Comparison of ENCODE assay signal across 15 mouse cellular contexts in genomic region chr4:63963410-63963809, GRCm38 (mm10).
"Had no signal": no experiment of that assay in that cellular context is flagged by ENCODE, and none has a peak within 500 bp of the region (broad histone marks: within the 10 kb centered on the region; RNA-seq: fewer than 3 reads in every experiment).

No protein-coding gene starts in this region.

- H3K9ac ChIP-seq: limb, embryonic 15.5 days; liver, embryonic 12.5 days; lung, embryonic 15.5 days; midbrain, embryonic 15.5 days; neural tube, embryonic 12.5 days; stomach, embryonic 15.5 days had no signal

- H3K27ac ChIP-seq: left cerebral cortex, adult 2 months; limb, embryonic 15.5 days; liver, embryonic 12.5 days; lung, embryonic 15.5 days; midbrain, embryonic 15.5 days; neural tube, embryonic 12.5 days; stomach, embryonic 15.5 days had no signal

- H3K4me3 ChIP-seq: left cerebral cortex, adult 2 months; limb, embryonic 15.5 days; liver, embryonic 12.5 days; lung, embryonic 15.5 days; midbrain, embryonic 15.5 days; neural tube, embryonic 12.5 days; stomach, embryonic 15.5 days had no signal

- H3K36me3 ChIP-seq: liver, embryonic 12.5 days; lung, embryonic 15.5 days; midbrain, embryonic 15.5 days; neural tube, embryonic 12.5 days; stomach, embryonic 15.5 days had no signal

- H3K4me1 ChIP-seq: liver, embryonic 12.5 days; midbrain, embryonic 15.5 days; neural tube, embryonic 12.5 days had no signal

- H3K4me2 ChIP-seq: limb, embryonic 15.5 days; liver, embryonic 12.5 days; lung, embryonic 15.5 days; midbrain, embryonic 11.5 days; midbrain, embryonic 15.5 days; neural tube, embryonic 12.5 days; stomach, embryonic 15.5 days had no signal

- ATAC-seq: intestine, postnatal 0 days; liver, embryonic 12.5 days; midbrain, embryonic 15.5 days had no signal

- H3K9me3 ChIP-seq: limb, embryonic 15.5 days; liver, embryonic 12.5 days; lung, embryonic 15.5 days; midbrain, embryonic 15.5 days; neural tube, embryonic 12.5 days; stomach, embryonic 15.5 days had no signal

- H3K27me3 ChIP-seq: limb, embryonic 15.5 days; liver, embryonic 12.5 days; lung, embryonic 15.5 days; midbrain, embryonic 15.5 days; neural tube, embryonic 12.5 days; stomach, embryonic 15.5 days had no signal

- DNase-seq: kidney, adult 8-10 months; kidney, postnatal 36 days; lung, postnatal 4 days; right cerebral cortex, postnatal 4 days; spleen, adult 18-20 months; thymus, postnatal 4 days had no signal
